Mouse (Mus musculus) forebrain, postnatal 0 days (tissue): ENCODE measurements around the gene Corin. TPM values are rescaled to one million over a fixed set of nuclear protein-coding genes. Genes with fewer than 3 reads are reported as not detected.
A peak's percentile ranks its signal among the peaks of the same experiment; 100 is the strongest.

ENCODE experiments used
- ATAC-seq: fragments of 200-750 bp; cut with Nextera tagmentation; 2 replicates; pipeline ENCODE4 v1.8.0; 2017; ENCODE audit warnings: mild to moderate bottlenecking, moderate library complexity
- DNase-seq: peaks from one replicate; pipeline ENCODE4 v3.0.0-alpha.2; 2015
- H3K27ac ChIP-seq: fragments of 300-500 bp; sonication (generic); 2 replicates; pipeline ENCODE4 v1.5.1; 2014; ENCODE audit warnings: low read depth, mild to moderate bottlenecking, antibody characterized with exemption, low read length, moderate library complexity, mixed read lengths
- H3K27me3 ChIP-seq: fragments of 300-500 bp; sonication (generic); 2 replicates; pipeline ENCODE4 v1.6.1; 2014; ENCODE audit warnings: mild to moderate bottlenecking, low read length, mixed read lengths; ENCODE audit not compliant: insufficient read depth
- H3K36me3 ChIP-seq: fragments of 300-500 bp; sonication (generic); 2 replicates; pipeline ENCODE4 v1.6.1; 2014; ENCODE audit warnings: mild to moderate bottlenecking, moderate library complexity; ENCODE audit not compliant: insufficient read depth
- H3K4me1 ChIP-seq: fragments of 300-500 bp; sonication (generic); 2 replicates; pipeline ENCODE4 v1.6.1; 2014; ENCODE audit warnings: antibody characterized with exemption; ENCODE audit not compliant: insufficient read depth
- H3K4me2 ChIP-seq: fragments of 300-500 bp; sonication (generic); 2 replicates; pipeline ENCODE4 v1.6.1; 2014; ENCODE audit warnings: low read depth, mild to moderate bottlenecking, moderate library complexity
- H3K4me3 ChIP-seq: fragments of 300-500 bp; sonication (generic); 2 replicates; pipeline ENCODE4 v1.5.1; 2014; ENCODE audit warnings: low read depth, low read length, mixed read lengths
- H3K9ac ChIP-seq: fragments of 300-500 bp; sonication (generic); 2 replicates; pipeline ENCODE4 v1.6.1; 2014; ENCODE audit warnings: mild to moderate bottlenecking
- H3K9me3 ChIP-seq: fragments of 300-500 bp; sonication (generic); 2 replicates; pipeline ENCODE4 v1.6.1; 2016; ENCODE audit warnings: low read length
- CTCF ChIP-seq: sonication (generic); IDR thresholded peaks from 2 replicates; pipeline ENCODE4 v1.5.1; 2016; ENCODE audit warnings: antibody characterized with exemption, control low read depth, low read depth
- WGBS: fragments of 180-500 bp; shearing (Covaris S2); extraction: QIAGEN DNeasy Blood & Tissue Kit; methylation state at CpG from one replicate; pipeline ENCODE4 v1.1.7; 2014; 5-methylcytosine and 5-hydroxymethylcytosine counted together
- polyA plus RNA-seq: library from polyadenylated mRNA; unstranded; fragments of >200 nt; fragmentation: Nextera tagmentation; extraction: Ambion mirVana; gene quantifications from 2 replicates; pipeline ENCODE4 v1.2.1, GENCODE M21; 2015
- total RNA-seq: library from RNA; depleted of rRNA; stranded (reverse); fragments of >200 nt; gene quantifications from 2 replicates; pipeline ENCODE4 v1.2.3, GENCODE M21; 2014

The Corin gene
- total and polyA plus RNA-seq, 2 experiments from 2014 or later: 0.06 to 0.29 TPM

DNA sequence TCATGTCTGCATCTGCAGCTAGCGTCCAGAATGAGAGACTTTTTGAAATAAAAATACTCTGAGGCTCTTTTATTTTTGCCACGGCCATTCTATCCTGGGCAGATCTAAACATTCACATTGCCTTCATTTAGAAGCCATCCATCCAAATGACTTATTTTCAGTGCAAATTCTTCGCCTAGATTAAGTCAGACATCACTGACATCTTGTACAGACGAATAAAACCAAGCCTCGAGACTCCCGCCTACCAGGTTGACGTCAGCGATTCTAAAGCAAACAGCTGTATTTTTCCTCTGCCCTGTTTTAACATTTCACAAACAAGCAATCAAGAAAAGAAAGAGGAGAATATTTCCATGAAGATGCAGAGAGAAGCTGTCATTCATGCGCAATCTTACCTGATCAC, 100.9 kb downstream of the Corin start:
- WGBS: 64% methylated on average over 9 of the region's 9 CpGs
- no peaks in the 10 kb centered on the region for H3K36me3 ChIP-seq
- H3K4me3 ChIP-seq: no peak overlapping the region
- no peaks in the 10 kb centered on the region for H3K27me3 ChIP-seq
- TF ChIP-seq CTCF: no peak
- peak; percentile 23 for DNase-seq
- no peak overlapping the region for H3K27ac ChIP-seq
- H3K9ac ChIP-seq: no peak overlapping the region
- H3K4me1 ChIP-seq: no peaks in the 10 kb centered on the region
- no peak overlapping the region for H3K4me2 ChIP-seq
- peak; percentile 58 for ATAC-seq
- no peaks in the 10 kb centered on the region for H3K9me3 ChIP-seq

DNA sequence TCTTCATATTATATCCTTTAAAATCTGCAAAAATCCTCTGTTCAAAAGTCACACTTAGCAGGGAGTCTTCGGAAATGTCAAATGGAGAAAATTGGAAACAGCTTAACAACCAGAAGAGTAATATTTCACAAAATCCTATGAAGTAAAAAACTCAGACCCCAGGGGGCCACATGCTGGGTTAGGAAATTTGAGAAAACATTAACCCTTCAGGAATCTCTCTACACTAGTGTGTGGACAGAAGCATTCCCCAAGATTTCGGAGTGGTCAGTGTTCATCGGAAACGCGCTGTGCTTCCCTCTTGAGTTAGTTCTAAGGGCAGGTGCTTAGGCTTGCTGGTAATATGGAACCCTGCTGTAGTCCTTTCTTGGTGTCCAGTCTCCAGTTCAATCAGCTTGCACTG, 101.4 kb downstream of the Corin start:
- DNase-seq: no peak
- H3K9ac ChIP-seq: no peak overlapping the region
- H3K4me1 ChIP-seq: no peaks in the 10 kb centered on the region
- no peak for ATAC-seq
- H3K36me3 ChIP-seq: no peaks in the 10 kb centered on the region
- no peak overlapping the region for H3K4me2 ChIP-seq
- H3K4me3 ChIP-seq: no peak overlapping the region
- H3K27me3 ChIP-seq: no peaks in the 10 kb centered on the region
- whole genome bisulfite sequencing: 67% methylated on average over 5 of the region's 5 CpGs
- H3K27ac ChIP-seq: no peak overlapping the region
- H3K9me3 ChIP-seq: no peaks in the 10 kb centered on the region
- TF ChIP-seq CTCF: no peak

DNA sequence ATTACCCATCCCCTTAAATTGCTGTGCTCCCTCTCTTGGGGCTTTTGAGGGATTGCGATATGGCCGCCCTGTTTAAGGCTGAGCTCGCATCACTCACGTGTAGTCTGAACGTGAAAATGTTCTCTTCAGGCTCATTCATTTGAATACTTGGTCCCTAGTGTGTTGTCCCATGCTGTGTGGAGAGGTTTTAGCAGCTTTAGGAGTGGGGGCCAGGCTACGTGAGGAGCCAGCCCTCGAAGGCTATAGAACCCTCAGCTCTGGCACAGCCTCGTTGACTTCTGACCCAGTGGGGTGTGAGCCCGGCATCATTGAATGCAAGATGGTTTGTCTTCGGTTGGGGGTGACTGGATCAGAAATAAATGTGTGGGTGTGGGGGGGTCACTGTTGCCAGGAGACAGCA, 102.5 kb downstream of the Corin start:
- H3K4me1 ChIP-seq: no peaks in the 10 kb centered on the region
- TF ChIP-seq CTCF: no peak
- WGBS: 43% methylated on average over 10 of the region's 10 CpGs
- H3K9me3 ChIP-seq: no peaks in the 10 kb centered on the region
- H3K4me2 ChIP-seq: no peak overlapping the region
- H3K27ac ChIP-seq: no peak overlapping the region
- H3K9ac ChIP-seq: no peak overlapping the region
- no peak overlapping the region for H3K4me3 ChIP-seq
- H3K36me3 ChIP-seq: no peaks in the 10 kb centered on the region
- DNase-seq (no peak), ATAC-seq (no peak)
- H3K27me3 ChIP-seq: no peaks in the 10 kb centered on the region

DNA sequence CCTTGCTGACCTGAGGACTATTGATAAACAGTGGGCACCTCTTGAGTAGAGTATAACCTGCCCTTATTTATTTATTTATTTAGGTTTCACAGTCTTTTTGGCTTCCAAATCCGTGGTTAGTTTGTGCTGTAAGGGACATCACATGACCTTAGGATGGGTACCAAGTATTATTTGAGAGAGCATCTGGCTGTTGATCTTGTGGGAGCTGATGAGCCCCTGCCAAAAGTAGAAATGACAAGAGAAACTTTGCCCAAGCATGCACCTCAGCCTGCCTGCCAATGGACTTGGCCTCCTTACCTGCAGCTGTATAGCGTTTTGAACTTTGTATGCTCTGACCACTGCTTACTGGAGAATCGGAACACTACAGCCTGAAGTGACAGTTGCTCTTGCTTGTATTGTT, 103.0 kb downstream of the Corin start:
- Histone ChIP-seq H3K9me3 (no peaks in the 10 kb centered on the region), H3K36me3 (no peaks in the 10 kb centered on the region), H3K27me3 (no peaks in the 10 kb centered on the region), H3K4me3 (no peak overlapping the region), H3K4me2 (no peak overlapping the region), H3K27ac (no peak overlapping the region), H3K9ac (no peak overlapping the region), H3K4me1 (no peaks in the 10 kb centered on the region)
- WGBS: 85% methylated on average over 3 of the region's 3 CpGs
- ATAC-seq: no peak
- DNase-seq: no peak
- TF ChIP-seq CTCF: no peak

DNA sequence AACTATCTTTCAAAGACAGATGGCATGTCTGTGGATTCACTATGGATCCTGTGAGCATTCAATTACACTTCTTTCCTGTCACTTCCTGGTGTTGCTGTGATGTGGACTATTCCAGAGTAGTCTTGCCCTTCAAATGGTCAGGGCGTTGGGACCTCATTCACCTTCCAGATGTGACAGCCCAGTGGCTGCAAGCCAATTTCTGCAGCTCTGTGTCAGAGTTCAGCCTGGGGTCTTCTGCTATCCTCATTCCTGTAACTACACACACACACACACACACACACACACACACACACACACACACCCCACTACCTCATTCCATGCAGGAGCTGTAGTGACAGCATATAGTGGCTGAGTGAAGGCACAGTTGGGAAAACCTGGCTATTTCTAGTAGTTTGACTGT, 122.1 kb downstream of the Corin start:
- no peak for TF ChIP-seq CTCF
- Histone ChIP-seq H3K27ac (no peak overlapping the region), H3K9me3 (no peaks in the 10 kb centered on the region), H3K9ac (no peak overlapping the region), H3K4me2 (no peak overlapping the region), H3K27me3 (no peaks in the 10 kb centered on the region), H3K4me3 (no peak overlapping the region), H3K4me1 (no peaks in the 10 kb centered on the region), H3K36me3 (no peaks in the 10 kb centered on the region)
- 90% methylated on average over 1 of the region's 1 CpGs for WGBS
- no peak for ATAC-seq
- no peak for DNase-seq

DNA sequence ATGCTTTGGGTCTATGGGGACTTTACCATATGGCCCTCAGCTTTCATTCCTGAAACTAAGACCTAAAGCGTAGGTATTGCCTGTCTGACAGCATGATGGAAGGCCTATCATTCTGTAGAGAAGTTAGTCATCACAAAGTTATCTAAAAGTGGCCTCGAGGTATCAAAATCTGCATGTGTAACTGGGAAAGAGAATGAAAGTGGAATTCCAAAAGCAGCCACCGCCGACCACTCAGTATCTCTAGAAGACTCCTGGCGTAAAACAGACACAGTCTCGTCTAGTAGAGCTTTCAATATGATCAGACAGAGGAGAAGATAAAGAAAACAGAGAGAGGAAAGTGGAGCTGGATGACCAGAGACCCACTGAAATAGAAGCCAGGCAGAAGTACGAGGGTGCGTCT, 123.7 kb downstream of the Corin start:
- WGBS: 70% methylated on average over 8 of the region's 8 CpGs
- ATAC-seq (no peak), DNase-seq (no peak)
- no peak for TF ChIP-seq CTCF
- no peaks in the 10 kb centered on the region for H3K36me3 ChIP-seq
- no peak overlapping the region for H3K27ac ChIP-seq
- no peak overlapping the region for H3K9ac ChIP-seq
- H3K4me3 ChIP-seq: no peak overlapping the region
- no peaks in the 10 kb centered on the region for H3K27me3 ChIP-seq
- H3K4me1 ChIP-seq: no peaks in the 10 kb centered on the region
- H3K4me2 ChIP-seq: no peak overlapping the region
- H3K9me3 ChIP-seq: no peaks in the 10 kb centered on the region

DNA sequence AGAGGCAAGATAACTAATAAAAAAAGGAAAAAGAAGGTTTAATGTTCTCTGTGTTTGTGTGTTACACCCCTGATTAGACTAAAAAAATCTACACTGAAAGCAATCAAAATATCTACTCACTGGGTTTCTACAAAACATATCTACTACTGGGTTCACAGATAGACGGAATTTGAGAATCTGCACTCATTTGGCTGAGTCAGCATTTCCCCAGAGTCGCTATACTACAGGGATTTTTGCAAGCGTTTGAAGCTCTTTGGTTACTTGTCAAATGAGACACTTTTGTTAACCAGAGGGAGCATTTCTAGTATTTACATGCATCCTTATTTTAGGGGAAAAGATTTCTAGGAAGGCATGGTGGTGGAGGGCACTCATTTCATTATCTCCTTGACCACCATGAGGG, 136.3 kb downstream of the Corin start:
- ATAC-seq (no peak; the same call in 1 of the 2 replicates), DNase-seq (no peak)
- H3K36me3 ChIP-seq: no peaks in the 10 kb centered on the region
- no peaks in the 10 kb centered on the region for H3K27me3 ChIP-seq
- TF ChIP-seq CTCF: no peak
- H3K9ac ChIP-seq: no peak overlapping the region
- H3K4me2 ChIP-seq: no peak overlapping the region
- no peaks in the 10 kb centered on the region for H3K9me3 ChIP-seq
- no peak overlapping the region for H3K4me3 ChIP-seq
- WGBS: 67% methylated on average over 3 of the region's 3 CpGs
- H3K27ac ChIP-seq: no peak overlapping the region
- H3K4me1 ChIP-seq: no peaks in the 10 kb centered on the region

DNA sequence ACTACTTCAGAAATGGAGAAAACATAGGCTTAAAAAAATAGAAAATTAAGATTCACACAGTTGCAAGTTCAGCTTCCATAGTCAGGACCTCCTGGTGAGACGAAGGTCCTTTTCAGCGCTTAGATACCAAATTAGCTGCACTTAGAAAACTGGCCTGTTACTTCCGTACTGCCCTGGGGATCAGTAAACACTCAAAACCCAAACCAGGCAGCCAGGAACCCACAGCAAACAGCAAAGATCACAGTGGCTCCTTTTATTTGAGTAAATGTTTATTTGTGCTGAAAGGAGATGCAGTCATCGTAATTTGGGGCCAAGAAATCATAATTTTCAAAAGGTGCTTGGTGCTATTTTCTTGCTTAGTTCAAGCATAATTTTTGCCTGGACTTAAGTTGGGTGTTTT, 138.5 kb downstream of the Corin start:
- Histone ChIP-seq H3K4me3 (no peak overlapping the region), H3K27ac (no peak overlapping the region), H3K27me3 (no peaks in the 10 kb centered on the region), H3K9me3 (no peaks in the 10 kb centered on the region), H3K36me3 (no peaks in the 10 kb centered on the region), H3K4me2 (no peak overlapping the region), H3K4me1 (no peaks in the 10 kb centered on the region), H3K9ac (no peak overlapping the region)
- no peak for DNase-seq
- ATAC-seq: no peak
- no peak for TF ChIP-seq CTCF
- WGBS: 80% methylated on average over 4 of the region's 4 CpGs
